Mouse (Mus musculus): ENCODE data around the gene Prlhr. TPM values are rescaled to one million over a fixed set of nuclear protein-coding genes. Genes with fewer than 3 reads are reported as not detected.

The Prlhr gene
- polyA plus RNA-seq (2015; fragmentation: Nextera tagmentation; extraction: Ambion mirVana): 0.11 TPM in 1 of 2 replicates, not detected in the other

GRCm38 (mm10) chr19:60468254-60468762 lies at the start of gene Prlhr:
Prlhr (minus strand) TSS chr19:60468304.
- Histone ChIP-seq H3K4me3 (peak within 1 kb of the TSS; percentile 33), H3K4me1 (peaks cover 36% of the 10 kb centered on the region), H3K27ac (no peak within 1 kb of the TSS), H3K36me3 (ENCODE audit: poor library complexity, severe bottlenecking) (no peaks in the 10 kb centered on the region), H3K4me2 (peak within 1 kb of the TSS; percentile 59), H3K27me3 (peaks cover 79% of the 10 kb centered on the region), H3K9me3 (replicated peaks) (no peaks in the 10 kb centered on the region), H3K9ac (0 out of 2 replicates have a peak within 1 kb of the TSS, but pooled peaks have one; percentile 22)
- WGBS: 2% methylated on average over 17 of the region's 17 CpGs
- ATAC-seq: no peak

- no peaks in the 10 kb centered on the region for H3K9me3 ChIP-seq (replicated peaks)
- 68% methylated on average over 2 of the region's 2 CpGs for WGBS
- H3K36me3 ChIP-seq (ENCODE audit: poor library complexity, severe bottlenecking): no peaks in the 10 kb centered on the region
- H3K27ac ChIP-seq: no peak overlapping the region
- no peak for ATAC-seq
- no peak overlapping the region for H3K4me3 ChIP-seq
- no peaks in the 10 kb centered on the region; the same call in 1 of the 2 replicates for H3K27me3 ChIP-seq
- no peaks in the 10 kb centered on the region for H3K4me1 ChIP-seq
- H3K4me2 ChIP-seq: no peak overlapping the region
- no peak overlapping the region for H3K9ac ChIP-seq
These were observed 47.0 kb upstream of the Prlhr start for GRCm38 (mm10) chr19:60515064-60515463.

- Histone ChIP-seq H3K4me3 (no peak overlapping the region), H3K4me2 (no peak overlapping the region), H3K36me3 (ENCODE audit: poor library complexity, severe bottlenecking) (no peaks in the 10 kb centered on the region), H3K9me3 (replicated peaks) (no peaks in the 10 kb centered on the region), H3K27ac (no peak overlapping the region), H3K9ac (no peak overlapping the region), H3K4me1 (0 out of 2 replicates have a peak, but pooled peaks cover 4% of the 10 kb centered on the region), H3K27me3 (no peaks in the 10 kb centered on the region; the same call in 1 of the 2 replicates)
- no peak for ATAC-seq
- WGBS: 42% methylated on average over 3 of the region's 3 CpGs
These were observed 45.3 kb upstream of the Prlhr start for GRCm38 (mm10) chr19:60513431-60513830.

DNA sequence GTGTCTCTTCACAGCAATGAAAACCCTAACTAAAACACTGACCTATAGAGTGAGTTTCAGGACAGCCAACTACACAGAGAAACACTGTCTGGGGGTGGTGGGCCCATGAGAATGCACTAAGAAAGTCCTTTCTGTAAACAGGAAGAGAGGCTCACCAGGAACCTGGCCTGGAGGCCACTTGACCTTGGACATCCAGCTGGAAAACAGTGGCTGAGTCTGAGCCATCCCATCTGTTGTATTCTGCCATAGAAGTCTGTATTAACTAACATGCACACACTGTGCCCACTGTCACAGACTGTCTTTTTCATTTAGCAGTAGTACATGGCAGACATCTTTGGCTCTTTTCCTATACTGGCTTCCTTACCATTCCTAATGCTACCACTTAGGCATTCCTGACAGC lies 32.1 kb upstream of the Prlhr start:
- Histone ChIP-seq H3K9me3 (replicated peaks) (no peaks in the 10 kb centered on the region), H3K9ac (no peak overlapping the region), H3K4me1 (no peaks in the 10 kb centered on the region), H3K27ac (no peak overlapping the region), H3K36me3 (ENCODE audit: poor library complexity, severe bottlenecking) (no peaks in the 10 kb centered on the region), H3K4me2 (no peak overlapping the region), H3K4me3 (no peak overlapping the region), H3K27me3 (no peaks in the 10 kb centered on the region)
- ATAC-seq: no peak

DNA sequence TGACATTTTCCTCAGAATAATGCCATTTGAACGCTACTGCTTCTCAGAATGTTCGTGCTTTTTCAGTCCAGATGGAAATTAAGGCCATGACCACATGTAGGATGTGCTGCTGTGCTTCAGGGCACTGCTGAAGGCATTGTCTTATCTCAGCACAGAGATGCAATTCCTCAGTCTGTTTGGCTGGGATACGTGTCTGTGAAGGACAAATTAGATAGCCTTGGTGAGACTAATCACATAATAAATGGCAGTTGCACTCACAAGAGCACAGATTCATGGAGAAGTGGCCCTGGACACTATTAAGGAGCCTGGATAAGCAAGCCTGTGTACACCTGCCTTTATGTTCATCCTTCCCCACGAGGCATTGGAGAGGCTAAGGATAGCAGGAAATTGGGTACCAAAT lies 29.1 kb upstream of the Prlhr start:
- no peaks in the 10 kb centered on the region for H3K9me3 ChIP-seq (replicated peaks)
- ATAC-seq: no peak
- H3K9ac ChIP-seq: no peak overlapping the region
- 81% methylated on average over 4 of the region's 4 CpGs for WGBS
- no peaks in the 10 kb centered on the region for H3K27me3 ChIP-seq
- no peak overlapping the region for H3K4me2 ChIP-seq
- no peaks in the 10 kb centered on the region for H3K36me3 ChIP-seq (ENCODE audit: poor library complexity, severe bottlenecking)
- H3K4me1 ChIP-seq: no peaks in the 10 kb centered on the region
- no peak overlapping the region for H3K4me3 ChIP-seq
- H3K27ac ChIP-seq: no peak overlapping the region

DNA sequence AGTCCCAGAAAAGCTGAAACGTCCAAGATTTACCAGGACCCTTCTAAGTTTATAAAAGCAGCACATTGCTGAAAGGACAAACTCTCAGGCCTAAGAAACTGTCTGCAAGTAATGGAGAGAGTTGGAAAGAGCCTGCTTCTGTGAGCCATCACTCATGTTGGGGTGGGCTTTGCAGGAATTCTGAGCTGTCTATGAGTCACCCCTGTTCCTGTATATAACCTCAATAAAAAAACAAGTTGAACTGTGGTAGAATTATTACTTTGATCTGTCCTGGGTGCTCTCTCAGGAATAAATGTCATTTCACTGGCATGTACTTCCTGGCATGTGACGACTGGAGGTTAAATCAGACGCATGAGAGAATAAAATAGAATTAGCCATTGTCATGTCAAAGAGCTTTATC lies 27.7 kb upstream of the Prlhr start:
- Histone ChIP-seq H3K9ac (no peak overlapping the region), H3K27ac (no peak overlapping the region), H3K4me1 (no peaks in the 10 kb centered on the region), H3K36me3 (ENCODE audit: poor library complexity, severe bottlenecking) (no peaks in the 10 kb centered on the region), H3K9me3 (replicated peaks) (no peaks in the 10 kb centered on the region), H3K27me3 (no peaks in the 10 kb centered on the region), H3K4me2 (no peak overlapping the region), H3K4me3 (no peak overlapping the region)
- 73% methylated on average over 3 of the region's 3 CpGs for WGBS
- no peak for ATAC-seq

GRCm38 (mm10) chr19:60489566-60489965 lies 21.5 kb upstream of the Prlhr start:
- Histone ChIP-seq H3K4me1 (no peaks in the 10 kb centered on the region), H3K27me3 (no peaks in the 10 kb centered on the region), H3K9me3 (replicated peaks) (no peaks in the 10 kb centered on the region), H3K36me3 (ENCODE audit: poor library complexity, severe bottlenecking) (no peaks in the 10 kb centered on the region), H3K4me3 (no peak overlapping the region), H3K9ac (no peak overlapping the region), H3K27ac (no peak overlapping the region), H3K4me2 (no peak overlapping the region)
- 94% methylated on average over 1 of the region's 1 CpGs for WGBS
- no peak for ATAC-seq

- H3K9me3 ChIP-seq (replicated peaks): no peaks in the 10 kb centered on the region
- H3K9ac ChIP-seq: no peak overlapping the region
- no peak overlapping the region for H3K27ac ChIP-seq
- ATAC-seq: no peak
- H3K27me3 ChIP-seq: 0 out of 2 replicates have a peak, but pooled peaks cover 2% of the 10 kb centered on the region
- H3K4me1 ChIP-seq: no peaks in the 10 kb centered on the region
- no peaks in the 10 kb centered on the region for H3K36me3 ChIP-seq (ENCODE audit: poor library complexity, severe bottlenecking)
- H3K4me2 ChIP-seq: no peak overlapping the region
- no peak overlapping the region for H3K4me3 ChIP-seq
These were observed 17.2 kb upstream of the Prlhr start for GRCm38 (mm10) chr19:60485261-60485660.

GRCm38 (mm10) chr19:60478859-60479258 lies 10.8 kb upstream of the Prlhr start:
- no peak overlapping the region for H3K27ac ChIP-seq
- no peaks in the 10 kb centered on the region for H3K4me1 ChIP-seq
- H3K4me3 ChIP-seq: no peak overlapping the region
- no peak for ATAC-seq
- H3K4me2 ChIP-seq: no peak overlapping the region
- H3K9me3 ChIP-seq (replicated peaks): no peaks in the 10 kb centered on the region
- peaks cover 2% of the 10 kb centered on the region; the same call in 1 of the 2 replicates for H3K27me3 ChIP-seq
- no peaks in the 10 kb centered on the region for H3K36me3 ChIP-seq (ENCODE audit: poor library complexity, severe bottlenecking)
- no peak overlapping the region for H3K9ac ChIP-seq
- WGBS: 48% methylated on average over 1 of the region's 1 CpGs

- peaks cover 6% of the 10 kb centered on the region; the same call in 1 of the 2 replicates for H3K27me3 ChIP-seq
- no peaks in the 10 kb centered on the region for H3K4me1 ChIP-seq
- no peak overlapping the region for H3K4me3 ChIP-seq
- 47% methylated on average over 2 of the region's 2 CpGs for WGBS
- ATAC-seq: no peak
- no peaks in the 10 kb centered on the region for H3K36me3 ChIP-seq (ENCODE audit: poor library complexity, severe bottlenecking)
- no peak overlapping the region for H3K4me2 ChIP-seq
- H3K27ac ChIP-seq: no peak overlapping the region
- no peak overlapping the region for H3K9ac ChIP-seq
- no peaks in the 10 kb centered on the region for H3K9me3 ChIP-seq (replicated peaks)
These were observed 9.7 kb upstream of the Prlhr start for GRCm38 (mm10) chr19:60477788-60478187.

DNA sequence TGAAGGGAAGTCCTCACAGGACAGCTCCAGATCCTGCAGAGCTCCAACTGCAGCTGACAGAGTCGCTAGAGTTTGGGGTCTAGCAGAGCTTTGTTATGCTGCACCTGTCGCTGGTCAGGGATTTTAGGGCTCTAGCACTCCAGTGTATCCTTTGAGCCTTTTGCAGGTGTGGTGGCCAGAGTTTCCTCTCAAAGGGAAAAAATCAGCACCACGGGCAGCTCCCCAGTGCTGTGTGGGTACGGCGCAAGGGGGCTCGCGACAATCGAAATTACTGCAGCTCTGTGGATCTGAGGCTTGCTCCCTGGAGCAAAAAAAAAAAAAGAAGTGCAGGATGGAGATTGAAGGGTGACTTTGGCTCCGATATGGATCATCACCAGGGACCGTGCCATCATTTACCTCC lies 742 bp upstream of the Prlhr start:
- WGBS: 2% methylated on average over 10 of the region's 10 CpGs

GRCm38 (mm10) chr19:60467588-60468007 lies 506 bp downstream of the Prlhr start:
- Histone ChIP-seq H3K4me3 (peak overlapping the region; percentile 33), H3K27ac (no peak overlapping the region), H3K9me3 (replicated peaks) (no peaks in the 10 kb centered on the region), H3K36me3 (ENCODE audit: poor library complexity, severe bottlenecking) (no peaks in the 10 kb centered on the region), H3K27me3 (peaks cover 76% of the 10 kb centered on the region), H3K9ac (0 out of 2 replicates have a peak overlapping the region, but pooled peaks have one; percentile 22), H3K4me1 (peaks cover 38% of the 10 kb centered on the region), H3K4me2 (peak overlapping the region; percentile 59)
- WGBS: 10% methylated on average over 31 of the region's 31 CpGs
- ATAC-seq: peak; percentile 31; the same call in 1 of the 2 replicates

More for the DNA sequence above, 742 bp upstream of the Prlhr start:
- peaks cover 31% of the 10 kb centered on the region for H3K4me1 ChIP-seq
- H3K4me3 ChIP-seq: peak overlapping the region; percentile 12
- peak overlapping the region; percentile 59 for H3K4me2 ChIP-seq
- no peak overlapping the region for H3K9ac ChIP-seq
- H3K36me3 ChIP-seq (ENCODE audit: poor library complexity, severe bottlenecking): no peaks in the 10 kb centered on the region
- no peak for ATAC-seq
- H3K9me3 ChIP-seq (replicated peaks): no peaks in the 10 kb centered on the region
- peaks cover 79% of the 10 kb centered on the region for H3K27me3 ChIP-seq
- no peak overlapping the region for H3K27ac ChIP-seq

All from forebrain, embryonic 13.5 days (tissue).